Mouse (Mus musculus) R1 (cell line): ENCODE results near the gene Pi16.

Experiments used
- DNase-seq: peaks from one replicate; pipeline ENCODE4 v3.0.0-alpha.2; 2018; ENCODE audit warnings: low read depth, low spot score

The Pi16 gene

GRCm38 (mm10) chr17:29356479-29356856 is 39.0 kb downstream of the Pi16 start:
- peak; percentile 88 for DNase-seq

- DNase-seq: no peak
These were observed 39.4 kb downstream of the Pi16 start for GRCm38 (mm10) chr17:29356882-29357281.

GRCm38 (mm10) chr17:29358928-29359327 is 41.4 kb downstream of the Pi16 start:
- DNase-seq: no peak

- peak; percentile 77 for DNase-seq
These were observed 43.3 kb downstream of the Pi16 start, which contains the start of gene Fgd2 for GRCm38 (mm10) chr17:29360761-29361221. Gene Fgd2 (plus strand): TSS chr17:29360914.

GRCm38 (mm10) chr17:29361982-29362691 is 44.7 kb downstream of the Pi16 start:
- peak; percentile 54 for DNase-seq

GRCm38 (mm10) chr17:29363109-29363508 is 45.6 kb downstream of the Pi16 start:
- DNase-seq: no peak

- no peak for DNase-seq
These were observed 47.7 kb downstream of the Pi16 start for GRCm38 (mm10) chr17:29365105-29365621.

- no peak for DNase-seq
These were observed 51.2 kb downstream of the Pi16 start for GRCm38 (mm10) chr17:29368726-29369125.

- peak; percentile 90 for DNase-seq
These were observed 53.7 kb downstream of the Pi16 start for GRCm38 (mm10) chr17:29370984-29371723.

- DNase-seq: no peak
These were observed 58.4 kb downstream of the Pi16 start for GRCm38 (mm10) chr17:29375871-29376270.

- no peak for DNase-seq
These were observed 60.6 kb downstream of the Pi16 start for GRCm38 (mm10) chr17:29378056-29378455.
